ENCODE assay signal across 8 mouse cellular contexts in genomic region chr11:60046058-60046735, GRCm38 (mm10). TPM values are rescaled to one million over a fixed set of nuclear protein-coding genes. Genes with fewer than 3 reads are reported as not detected.
A peak's percentile ranks its signal among the peaks of the same experiment; 100 is the strongest.
DNase-seq lines count a peak whose midpoint lies in the region; ATAC-seq lines count a peak whose summit lies in the region.

TSS of gene Pemt (minus strand) at chr11:60046489.

- WGBS in hindbrain, embryonic 11.5 days, result under 1% methylated on average over 44 of the region's 44 CpGs

- H3K27ac ChIP-seq in hindbrain, embryonic 11.5 days (ENCODE audit: low read depth, low read length), result peak within 1 kb of the TSS; percentile 74

- H3K9ac ChIP-seq in hindbrain, embryonic 11.5 days (ENCODE audit: low read depth, low read length), result peak within 1 kb of the TSS; percentile 61

- no peaks in the 10 kb centered on the region for H3K27me3 ChIP-seq in hindbrain, embryonic 11.5 days (ENCODE audit: control insufficient read depth, insufficient read depth, low read length)

- DNase-seq in Muller cell, postnatal 12 days (ENCODE audit: inconsistent ontology term), result peak; percentile 96
- DNase-seq in cerebellum, adult 9-11 months, result peak; percentile 96
- peak; percentile 96 to 98 for DNase-seq in frontal cortex, adult 2 months (ENCODE audit: extremely low spot score in 1 of 2, low spot score in 1 of 2)
- peak; percentile 98 for DNase-seq in hindbrain, embryonic 11.5 days (ENCODE audit: low spot score)
- DNase-seq in layer of hippocampus, postnatal 10 days (ENCODE audit: low spot score in 2 of 2), result peak; percentile 95 to 96
- DNase-seq in lung, postnatal 10 days, result peak; percentile 97
- DNase-seq in ovary, postnatal 36 days (ENCODE audit: low spot score), result peak; percentile 92
- peak; percentile 96 for DNase-seq in thymus, postnatal 25 days

- peak within 1 kb of the TSS; percentile 53 for H3K4me3 ChIP-seq in hindbrain, embryonic 11.5 days (ENCODE audit: low read depth, low read length)

- H3K9me3 ChIP-seq in hindbrain, embryonic 11.5 days (ENCODE audit: control insufficient read depth, low read length), result no peaks in the 10 kb centered on the region

- no peaks in the 10 kb centered on the region for H3K36me3 ChIP-seq in hindbrain, embryonic 11.5 days (ENCODE audit: control insufficient read depth, insufficient read depth, low read length)

- peak; percentile 99 for ATAC-seq in hindbrain, embryonic 11.5 days (ENCODE audit: low FRiP score)

- H3K4me2 ChIP-seq in hindbrain, embryonic 11.5 days (replicated peaks; ENCODE audit: low read depth, low read length), result peak within 1 kb of the TSS; percentile 48

- no peaks in the 10 kb centered on the region for H3K4me1 ChIP-seq in hindbrain, embryonic 11.5 days (replicated peaks; ENCODE audit: control insufficient read depth, insufficient read depth, low read length)

RNA-seq across cellular contexts. Expression of gene Pemt, which starts in this region (rescaled TPM):
- polyA plus RNA-seq in frontal cortex, adult 2 months (2012; rRNA removed), result 5.8 and 6.4 TPM in 2 replicates
- polyA plus RNA-seq in hindbrain, embryonic 11.5 days (2014; fragmentation: Nextera tagmentation; extraction: Ambion mirVana), result 5.1 and 7.2 TPM in 2 replicates
- total RNA-seq in layer of hippocampus, postnatal 10 days (2021), result 1 to 10 TPM; 6.5 to 7.1 TPM

Comparison
In these comparisons a context has a peak if more than half of its experiments do, and no peak if none do; other contexts are left out.
1. Peak in every context shown above with its lines: DNase-seq, ATAC-seq, H3K4me3 ChIP-seq and H3K27ac ChIP-seq.